Mouse (Mus musculus): ENCODE data around the gene Shank1. TPM values are rescaled to one million over a fixed set of nuclear protein-coding genes. Genes with fewer than 3 reads are reported as not detected.
A peak's percentile ranks its signal among the peaks of the same experiment; 100 is the strongest.
"Not testable (repeated sequence)": the region's sequence is repeated elsewhere in the genome, so short reads cannot be mapped to it uniquely, and the experiment has no call there.

Gene Shank1
- polyA plus RNA-seq, 1 experiment from 2014 or later: 12.8 TPM

DNA sequence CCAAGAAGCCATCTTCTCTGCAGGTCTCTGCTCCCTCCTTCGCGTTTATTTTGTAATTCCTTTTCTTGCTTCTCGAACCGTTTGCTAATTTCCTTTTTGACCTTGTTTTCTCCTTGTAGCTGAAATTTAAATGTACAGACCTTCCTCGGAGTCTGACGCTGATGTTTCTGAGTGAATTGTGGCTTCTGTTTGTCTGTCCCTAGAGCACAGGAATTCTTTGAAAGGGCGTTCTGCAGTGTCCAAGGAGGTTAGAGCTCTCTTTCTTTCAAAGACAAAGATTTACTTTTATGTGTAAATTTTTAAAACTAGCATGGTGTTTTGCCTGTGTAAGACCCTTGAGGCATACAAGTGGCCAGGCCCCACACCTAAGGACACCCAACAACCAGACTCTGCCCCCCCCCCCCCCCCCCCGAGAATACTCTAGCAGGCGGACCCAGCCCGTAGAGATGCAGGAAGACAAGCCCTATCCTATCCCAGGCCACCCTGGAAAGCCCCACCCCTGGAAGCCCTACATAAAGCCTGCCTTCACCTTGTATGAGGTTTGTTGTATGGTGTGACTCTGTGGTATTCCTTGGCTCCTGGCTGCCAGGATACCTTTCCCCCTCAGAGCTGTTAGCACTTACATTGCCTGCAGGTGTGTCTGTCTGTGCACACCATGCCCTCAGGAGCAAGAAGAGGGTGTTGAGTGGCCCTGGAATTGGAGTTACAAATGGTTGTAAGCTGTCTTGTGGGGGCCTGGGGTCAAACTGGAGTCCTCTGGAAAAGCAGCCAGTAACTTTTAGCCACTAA, 33.4 kb upstream of the Shank1 start:
- WGBS: 66% methylated on average over 10 of the region's 10 CpGs
- no peak overlapping the region for H3K9ac ChIP-seq

GRCm38 (mm10) chr7:44277250-44277622, 32.8 kb upstream of the Shank1 start:
- 49% methylated on average over 2 of the region's 2 CpGs for WGBS
- no peak overlapping the region for H3K4me3 ChIP-seq
- H3K27ac ChIP-seq: no peak overlapping the region
- H3K9ac ChIP-seq: no peak overlapping the region
- no peaks in the 10 kb centered on the region for H3K4me1 ChIP-seq
- H3K9me3 ChIP-seq (replicated peaks): no peaks in the 10 kb centered on the region
- no peak for ATAC-seq (ENCODE audit: low FRiP score)
- peaks cover 18% of the 10 kb centered on the region for H3K27me3 ChIP-seq
- H3K4me2 ChIP-seq (replicated peaks): no peak overlapping the region
- H3K36me3 ChIP-seq: no peaks in the 10 kb centered on the region

More for the DNA sequence above, 33.4 kb upstream of the Shank1 start:
- Histone ChIP-seq H3K4me2 (replicated peaks) (no peak overlapping the region), H3K4me1 (no peaks in the 10 kb centered on the region), H3K27ac (no peak overlapping the region), H3K4me3 (no peak overlapping the region), H3K9me3 (replicated peaks) (no peaks in the 10 kb centered on the region), H3K27me3 (peaks cover 18% of the 10 kb centered on the region), H3K36me3 (no peaks in the 10 kb centered on the region)
- ATAC-seq (ENCODE audit: low FRiP score): no peak

GRCm38 (mm10) chr7:44280959-44281358, 29.1 kb upstream of the Shank1 start:
- no peak overlapping the region for H3K27ac ChIP-seq
- ATAC-seq (ENCODE audit: low FRiP score): no peak
- no peak overlapping the region for H3K9ac ChIP-seq
- H3K9me3 ChIP-seq (replicated peaks): no peaks in the 10 kb centered on the region
- peaks cover 2% of the 10 kb centered on the region for H3K27me3 ChIP-seq
- H3K4me1 ChIP-seq: no peaks in the 10 kb centered on the region
- H3K36me3 ChIP-seq: no peaks in the 10 kb centered on the region
- 57% methylated on average over 1 of the region's 1 CpGs for WGBS
- H3K4me3 ChIP-seq: no peak overlapping the region
- H3K4me2 ChIP-seq (replicated peaks): no peak overlapping the region

DNA sequence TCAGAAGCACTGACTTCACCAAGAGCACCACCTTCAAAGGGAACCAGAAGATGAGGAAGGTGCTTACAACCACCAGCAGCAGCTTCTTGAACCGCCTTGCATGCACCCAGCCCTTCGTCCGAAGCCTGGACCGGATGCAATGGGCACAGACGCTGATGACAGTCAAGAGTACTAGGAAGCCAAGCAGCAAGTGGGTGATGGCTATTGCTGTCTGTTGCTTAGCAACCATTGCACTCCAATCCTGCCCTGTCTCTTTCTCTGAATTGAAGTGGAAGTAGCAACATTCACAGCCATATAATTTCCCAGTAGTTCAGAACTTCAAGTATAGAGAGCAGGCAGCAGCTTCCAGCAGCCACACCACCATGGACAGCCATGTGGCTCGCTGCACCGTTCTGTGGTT, 28.5 kb upstream of the Shank1 start:
- Histone ChIP-seq H3K27ac (no peak overlapping the region), H3K4me3 (no peak overlapping the region), H3K27me3 (no peaks in the 10 kb centered on the region), H3K4me1 (no peaks in the 10 kb centered on the region), H3K9me3 (replicated peaks) (0 out of 2 replicates have a peak, but pooled peaks cover under 1% of the 10 kb centered on the region), H3K36me3 (no peaks in the 10 kb centered on the region), H3K9ac (no peak overlapping the region), H3K4me2 (replicated peaks) (no peak overlapping the region)
- no peak for ATAC-seq (ENCODE audit: low FRiP score)
- 78% methylated on average over 7 of the region's 7 CpGs for WGBS

DNA sequence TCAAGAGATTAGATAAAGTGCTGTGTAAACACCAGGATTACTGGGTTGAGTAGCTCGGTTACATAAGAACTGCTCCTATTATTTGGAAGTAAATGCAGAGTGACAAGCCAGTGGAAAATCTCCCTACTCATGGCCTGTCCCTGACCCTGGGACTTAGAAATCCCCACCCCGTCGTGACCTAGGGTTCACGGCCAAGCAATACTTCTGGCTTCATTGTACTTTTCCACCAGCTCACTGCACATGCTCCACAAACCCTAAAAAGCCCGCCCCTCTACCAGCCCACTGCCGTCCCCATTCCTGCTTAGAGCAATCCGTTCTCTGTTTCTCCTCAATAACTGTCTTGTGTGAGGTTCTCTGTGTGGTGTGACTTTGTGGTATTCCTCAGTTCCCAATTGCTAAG, 22.3 kb upstream of the Shank1 start:
- no peak for ATAC-seq (ENCODE audit: low FRiP score)
- Histone ChIP-seq H3K27me3 (peaks cover 6% of the 10 kb centered on the region; the same call in 1 of the 2 replicates), H3K4me1 (no peaks in the 10 kb centered on the region), H3K4me3 (no peak overlapping the region), H3K9me3 (replicated peaks) (0 out of 2 replicates have a peak, but pooled peaks cover 5% of the 10 kb centered on the region), H3K27ac (no peak overlapping the region), H3K4me2 (replicated peaks) (no peak overlapping the region), H3K36me3 (no peaks in the 10 kb centered on the region), H3K9ac (no peak overlapping the region)
- 73% methylated on average over 7 of the region's 7 CpGs for WGBS

DNA sequence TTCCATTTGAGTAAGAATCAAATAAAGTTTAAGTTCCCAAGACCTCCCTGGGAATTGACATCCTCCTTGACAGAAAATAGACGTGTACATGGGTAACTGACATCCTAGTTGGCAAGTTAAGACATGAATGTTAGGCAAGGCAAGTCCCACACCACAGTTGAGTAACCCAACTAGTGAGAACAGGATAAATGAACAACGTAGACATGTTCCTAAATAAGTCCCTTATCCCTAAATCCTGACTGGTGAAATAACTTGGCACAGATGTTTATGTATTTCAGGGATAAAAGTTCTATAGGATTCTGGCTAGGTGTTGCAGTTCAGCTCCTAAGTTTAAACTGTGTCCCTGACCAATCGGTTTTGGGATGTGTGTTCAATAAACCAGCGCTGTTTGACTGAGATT, 19.1 kb upstream of the Shank1 start:
- no peaks in the 10 kb centered on the region for H3K4me1 ChIP-seq
- 84% methylated on average over 4 of the region's 4 CpGs for WGBS
- H3K27me3 ChIP-seq: peaks cover 6% of the 10 kb centered on the region; the same call in 1 of the 2 replicates
- H3K9ac ChIP-seq: no peak overlapping the region
- H3K4me3 ChIP-seq: no peak overlapping the region
- no peak for ATAC-seq (ENCODE audit: low FRiP score)
- no peak overlapping the region for H3K4me2 ChIP-seq (replicated peaks)
- no peaks in the 10 kb centered on the region for H3K36me3 ChIP-seq
- no peak overlapping the region for H3K27ac ChIP-seq
- H3K9me3 ChIP-seq (replicated peaks): 0 out of 2 replicates have a peak, but pooled peaks cover 5% of the 10 kb centered on the region

DNA sequence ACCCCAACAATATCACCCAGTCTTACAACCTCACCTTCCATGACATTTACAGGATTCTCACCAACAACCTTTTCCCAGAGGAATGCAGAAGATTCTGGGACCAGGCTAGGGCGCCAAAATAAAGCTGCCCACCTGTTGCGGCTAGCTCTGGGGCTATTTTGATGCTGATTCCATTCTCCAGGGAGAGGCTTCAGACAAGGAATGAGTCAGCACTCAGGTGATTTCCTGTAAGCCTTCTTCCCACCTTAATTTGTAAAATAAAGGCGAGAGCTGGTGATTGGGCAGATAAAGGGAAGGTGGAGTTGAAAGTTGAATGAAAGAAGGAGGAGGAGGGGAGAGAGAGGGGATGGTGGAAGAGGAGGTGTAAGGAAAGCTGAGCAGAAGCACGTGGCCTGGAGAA, 18.6 kb upstream of the Shank1 start:
- Histone ChIP-seq H3K27me3 (peaks cover 6% of the 10 kb centered on the region; the same call in 1 of the 2 replicates), H3K36me3 (no peaks in the 10 kb centered on the region), H3K9ac (no peak overlapping the region), H3K4me1 (no peaks in the 10 kb centered on the region), H3K4me2 (replicated peaks) (no peak overlapping the region), H3K9me3 (replicated peaks) (0 out of 2 replicates have a peak, but pooled peaks cover 5% of the 10 kb centered on the region), H3K4me3 (no peak overlapping the region), H3K27ac (no peak overlapping the region)
- ATAC-seq (ENCODE audit: low FRiP score): no peak
- WGBS: 56% methylated on average over 4 of the region's 4 CpGs

DNA sequence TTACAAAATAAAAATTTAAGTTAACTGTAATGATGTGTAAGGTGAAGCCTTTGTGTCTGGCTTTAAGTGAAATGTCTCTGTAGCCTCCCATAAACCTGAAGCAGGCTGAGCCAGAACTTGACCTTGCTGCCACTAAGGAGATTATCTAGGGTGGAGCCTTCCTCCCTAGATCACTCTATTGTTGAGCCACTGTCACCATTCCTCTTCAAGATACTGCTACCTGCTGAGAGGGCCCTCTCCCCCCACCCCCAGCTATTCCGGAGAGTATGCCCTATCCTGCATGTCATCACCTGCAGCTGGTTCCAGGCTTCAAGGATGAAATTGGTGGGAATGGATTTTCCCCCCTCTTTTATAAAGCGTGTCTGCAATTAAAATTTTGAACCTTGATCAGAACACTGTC, 12.6 kb upstream of the Shank1 start:
- WGBS: 73% methylated on average over 2 of the region's 2 CpGs
- ATAC-seq (ENCODE audit: low FRiP score): not testable (repeated sequence)

GRCm38 (mm10) chr7:44303346-44304340, 6.4 kb upstream of the Shank1 start:
- 87% methylated on average over 14 of the region's 14 CpGs for WGBS
- Histone ChIP-seq H3K9me3 (replicated peaks) (no peaks in the 10 kb centered on the region), H3K9ac (peak overlapping the region; percentile 87), H3K4me2 (replicated peaks) (peak overlapping the region; percentile 63), H3K27me3 (peaks cover 12% of the 10 kb centered on the region; the same call in 1 of the 2 replicates), H3K27ac (peak overlapping the region; percentile 96), H3K4me1 (peaks cover 13% of the 10 kb centered on the region), H3K36me3 (no peaks in the 10 kb centered on the region), H3K4me3 (peak overlapping the region; percentile 55)
- ATAC-seq (ENCODE audit: low FRiP score): no peak

More for the DNA sequence above, 12.6 kb upstream of the Shank1 start:
- H3K9ac ChIP-seq; H3K4me1 ChIP-seq; H3K4me2 ChIP-seq (replicated peaks); H3K9me3 ChIP-seq (replicated peaks); H3K27me3 ChIP-seq; H3K36me3 ChIP-seq; H3K27ac ChIP-seq; H3K4me3 ChIP-seq: not testable (repeated sequence)

DNA sequence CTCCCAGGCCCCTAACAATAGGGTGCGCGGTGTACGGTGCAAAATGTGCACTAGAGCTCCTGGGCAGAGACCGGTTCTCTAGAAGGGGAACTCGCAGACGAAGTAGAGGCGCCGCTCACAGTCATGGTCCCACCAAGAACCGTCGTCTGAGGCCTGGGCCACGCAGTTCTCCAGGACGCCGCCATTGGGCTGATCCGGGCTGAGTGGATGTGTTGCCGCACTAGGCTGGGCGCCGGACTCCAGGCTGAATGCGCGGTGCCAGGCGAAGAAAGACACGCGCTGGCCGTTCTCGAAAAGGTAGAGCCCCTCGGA, 5.6 kb upstream of the Shank1 start:
- Histone ChIP-seq H3K27me3 (peaks cover 15% of the 10 kb centered on the region; the same call in 1 of the 2 replicates), H3K36me3 (no peaks in the 10 kb centered on the region), H3K4me2 (replicated peaks) (peak overlapping the region; percentile 63), H3K27ac (peak overlapping the region; percentile 96), H3K9ac (peak overlapping the region; percentile 87), H3K4me1 (peaks cover 13% of the 10 kb centered on the region), H3K4me3 (peak overlapping the region; percentile 55), H3K9me3 (replicated peaks) (no peaks in the 10 kb centered on the region)
- peak; percentile 53 for ATAC-seq (ENCODE audit: low FRiP score)
- WGBS: under 1% methylated on average over 25 of the region's 25 CpGs

DNA sequence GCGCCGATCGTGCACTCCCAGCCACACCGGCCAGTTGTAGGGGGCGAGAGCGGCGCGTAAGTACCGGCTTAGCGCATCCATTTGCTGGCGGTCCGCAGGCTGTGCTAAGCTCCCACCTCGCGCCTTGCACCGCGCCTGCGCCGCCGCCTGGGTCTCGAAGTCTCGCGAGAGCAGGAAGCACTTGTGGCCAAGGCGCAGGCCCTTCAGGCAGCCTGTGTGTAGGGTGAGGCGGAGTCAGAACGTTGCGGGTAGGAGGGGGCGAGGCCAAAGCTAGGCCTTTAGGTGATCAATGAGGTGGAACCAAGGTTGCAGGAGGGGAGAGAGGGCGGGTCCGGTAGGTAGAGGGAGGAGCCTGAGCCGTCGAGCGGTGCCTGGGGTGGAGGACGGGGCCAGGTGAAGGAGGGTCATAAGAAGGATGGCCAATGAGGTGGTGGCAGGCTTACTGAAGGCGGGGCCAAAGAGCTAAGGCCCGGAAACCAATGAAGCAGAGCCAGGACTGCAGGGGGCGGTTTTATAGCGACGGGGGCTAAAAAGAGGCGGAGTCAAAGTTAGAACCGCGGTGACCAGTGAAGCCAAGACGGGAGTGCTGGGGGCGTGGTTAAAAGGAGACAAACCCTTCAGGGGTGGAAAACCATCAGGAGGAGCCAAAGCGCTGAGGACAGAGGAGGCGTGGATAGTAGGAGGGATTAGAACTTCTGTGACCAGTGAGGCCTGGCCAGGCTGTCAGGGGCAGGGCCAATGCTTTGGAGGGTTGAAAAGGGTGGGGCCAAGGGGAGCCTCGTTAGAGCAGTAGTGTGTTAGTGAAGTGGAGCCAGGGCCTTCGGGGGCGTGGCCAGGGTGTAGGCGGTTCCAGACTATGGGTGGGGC, 5.0 kb upstream of the Shank1 start:
- Histone ChIP-seq H3K4me1 (peaks cover 13% of the 10 kb centered on the region), H3K36me3 (no peaks in the 10 kb centered on the region), H3K27ac (peak overlapping the region; percentile 96), H3K4me3 (peak overlapping the region; percentile 55), H3K27me3 (peaks cover 18% of the 10 kb centered on the region; the same call in 1 of the 2 replicates), H3K9ac (peak overlapping the region; percentile 87), H3K9me3 (replicated peaks) (no peaks in the 10 kb centered on the region), H3K4me2 (replicated peaks) (peak overlapping the region; percentile 63)
- WGBS: under 1% methylated on average over 49 of the region's 49 CpGs
- peak; percentile 94 for ATAC-seq (ENCODE audit: low FRiP score)
